Mouse (Mus musculus): ENCODE data around the gene Nipsnap3a. TPM values are rescaled to one million over a fixed set of nuclear protein-coding genes. Genes with fewer than 3 reads are reported as not detected.

Nipsnap3a gene
- not detected for total RNA-seq (2021)
- long read RNA-seq, experiment 1: 0 reads
- long read RNA-seq, experiment 2: 0 reads

DNA sequence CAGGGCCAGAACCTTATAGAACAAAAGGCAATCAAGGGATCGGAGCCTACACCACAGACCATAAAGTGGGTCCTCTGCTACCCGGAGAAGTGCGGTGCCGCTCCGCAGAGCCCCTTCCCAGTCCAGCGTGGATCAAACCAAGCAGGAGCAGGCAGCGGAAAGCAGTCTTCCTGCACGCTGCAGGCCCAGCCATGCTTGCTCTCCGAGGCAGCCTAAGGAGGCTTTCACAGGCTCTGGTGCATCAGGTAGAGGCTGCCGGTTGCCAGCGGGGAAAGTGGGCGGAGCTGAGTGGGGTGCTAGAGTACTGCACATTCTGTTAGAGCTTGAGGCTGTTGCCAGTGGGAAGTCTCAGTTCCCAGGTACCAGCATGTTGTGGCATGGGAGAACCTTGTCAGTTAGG lies at the start of gene Nipsnap3a:
Gene Nipsnap3a (plus strand): TSS at position 25 of the 400 bp plus-strand sequence.
- TF ChIP-seq CTCF (IDR thresholded peaks at IDR 0.05): no peak

DNA sequence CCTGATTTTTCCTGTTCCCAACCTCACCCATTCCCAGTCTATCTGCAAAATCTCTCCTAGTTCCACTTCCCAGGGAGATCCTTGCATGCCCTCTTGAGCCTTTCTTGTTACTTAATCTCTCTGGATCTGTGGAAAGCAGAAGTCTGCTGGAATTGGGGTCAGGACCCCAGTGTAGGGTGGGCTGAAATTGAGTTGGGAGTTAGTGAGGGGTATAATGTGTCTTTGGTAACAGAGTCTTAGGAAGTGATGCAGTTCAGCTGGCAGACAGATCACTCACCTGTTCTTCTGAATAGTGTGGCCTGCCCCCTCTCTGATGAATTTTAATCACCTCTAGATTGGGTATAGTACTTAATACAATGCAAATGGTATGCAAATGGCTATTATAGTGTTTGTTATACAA lies 42.4 kb upstream of the Nipsnap3a start:
- intact Hi-C loops (cut with DNase I): no loop called here
- Histone ChIP-seq H3K4me3 (no peak overlapping the region), H3K27ac (no peak overlapping the region)
- no peak for TF ChIP-seq CTCF (IDR thresholded peaks at IDR 0.05)
- DNase-seq: no peak

More for the DNA sequence above, at the start of gene Nipsnap3a:
- intact Hi-C loops (cut with DNase I): no loop called here
- H3K4me3 ChIP-seq: peak within 1 kb of the TSS; percentile 49
- no peak for DNase-seq
- H3K27ac ChIP-seq: no peak within 1 kb of the TSS

DNA sequence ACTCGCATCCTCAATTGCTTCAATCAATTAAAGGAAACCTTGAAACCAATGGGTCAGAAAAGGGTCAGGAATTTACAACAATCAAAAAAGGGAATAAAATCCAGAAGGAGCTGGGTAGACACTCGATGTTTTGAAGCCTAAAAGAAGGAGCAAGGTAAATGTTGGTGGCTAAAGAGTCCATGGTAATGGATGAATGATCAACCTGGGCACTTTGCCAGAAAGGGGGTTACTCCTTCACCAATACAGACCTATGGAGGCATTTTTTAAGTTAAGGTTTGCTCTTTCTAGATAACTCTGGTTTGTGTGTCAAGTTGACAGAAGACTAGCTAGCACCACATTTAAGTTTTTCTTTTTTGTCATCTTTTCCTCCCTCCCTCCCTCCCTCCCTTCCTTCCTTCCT lies 40.1 kb upstream of the Nipsnap3a start:
- no peak overlapping the region for H3K4me3 ChIP-seq
- intact Hi-C loops (cut with DNase I): no loop called here
- TF ChIP-seq CTCF (IDR thresholded peaks at IDR 0.05): no peak
- no peak for DNase-seq
- no peak overlapping the region for H3K27ac ChIP-seq

DNA sequence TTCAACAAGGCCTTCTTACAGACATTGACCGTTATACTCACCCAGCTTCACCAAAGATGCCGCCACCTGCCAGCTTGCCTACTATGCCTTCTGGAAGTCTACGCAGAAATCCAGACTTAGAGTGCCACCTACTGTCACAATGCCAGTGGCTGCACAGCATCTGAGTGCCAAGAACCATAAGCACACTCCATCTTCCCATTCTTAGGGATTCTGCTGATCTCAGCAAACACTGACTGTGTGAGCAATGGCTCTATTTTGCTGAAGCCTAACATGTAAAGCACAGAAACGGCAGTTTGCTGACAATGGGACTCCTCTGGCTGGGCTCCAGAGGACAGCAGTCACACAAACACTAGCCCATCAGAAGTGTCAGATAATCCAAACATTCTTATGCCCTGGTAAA lies 30.4 kb upstream of the Nipsnap3a start:
- no peak overlapping the region for H3K4me3 ChIP-seq
- intact Hi-C loops (cut with DNase I): no loop called here
- no peak overlapping the region for H3K27ac ChIP-seq
- DNase-seq: no peak
- no peak for TF ChIP-seq CTCF (IDR thresholded peaks at IDR 0.05)

DNA sequence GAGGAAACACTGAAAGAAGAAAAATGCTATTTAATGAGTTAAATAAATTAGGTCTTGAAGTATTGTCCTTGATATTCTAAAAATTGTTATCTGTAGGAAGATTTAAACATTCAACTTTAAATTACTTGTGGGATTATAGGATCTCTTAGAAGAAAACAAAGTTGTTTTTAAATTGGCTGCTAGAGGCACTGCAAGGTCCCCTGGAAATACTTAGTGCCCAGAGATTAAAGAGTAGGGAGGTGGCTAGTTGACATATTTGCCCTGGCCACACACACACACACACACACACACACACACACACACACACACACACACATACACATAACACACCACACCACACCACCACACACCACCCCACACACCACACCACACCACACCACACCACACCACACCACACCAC lies 24.8 kb upstream of the Nipsnap3a start, which contains the start of gene Olfr270:
Gene Olfr270 (plus strand): TSS at position 301 of the 400 bp plus-strand sequence.
- Histone ChIP-seq H3K27ac (no peak within 1 kb of the TSS), H3K4me3 (no peak within 1 kb of the TSS)
- TF ChIP-seq CTCF (IDR thresholded peaks at IDR 0.05): no peak
- DNase-seq: no peak
- intact Hi-C loops (cut with DNase I): no loop called here

DNA sequence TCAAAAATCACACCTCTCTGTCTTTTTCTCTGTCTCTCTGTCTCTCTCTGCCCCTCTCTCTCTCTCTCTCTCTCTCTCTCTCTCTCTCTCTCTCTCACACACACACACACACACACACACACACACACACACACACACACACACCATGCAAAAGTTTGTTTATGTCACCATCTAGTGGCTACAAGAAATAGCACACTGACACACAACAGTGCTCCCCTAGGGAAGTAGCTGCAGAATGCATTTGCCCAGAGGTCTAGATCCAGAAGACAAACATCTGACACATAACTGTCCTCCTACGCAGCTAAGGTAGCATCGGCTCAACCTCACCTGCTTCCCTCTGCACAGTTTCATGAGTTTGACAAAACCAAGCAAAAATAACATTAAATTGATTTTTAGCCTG lies 3.9 kb upstream of the Nipsnap3a start:
- peak; percentile 30; the same call in 1 of the 2 replicates for TF ChIP-seq CTCF (IDR thresholded peaks at IDR 0.05)
- Histone ChIP-seq H3K27ac (no peak overlapping the region), H3K4me3 (no peak overlapping the region)
- DNase-seq: no peak
- intact Hi-C loops (cut with DNase I): no loop called here

DNA sequence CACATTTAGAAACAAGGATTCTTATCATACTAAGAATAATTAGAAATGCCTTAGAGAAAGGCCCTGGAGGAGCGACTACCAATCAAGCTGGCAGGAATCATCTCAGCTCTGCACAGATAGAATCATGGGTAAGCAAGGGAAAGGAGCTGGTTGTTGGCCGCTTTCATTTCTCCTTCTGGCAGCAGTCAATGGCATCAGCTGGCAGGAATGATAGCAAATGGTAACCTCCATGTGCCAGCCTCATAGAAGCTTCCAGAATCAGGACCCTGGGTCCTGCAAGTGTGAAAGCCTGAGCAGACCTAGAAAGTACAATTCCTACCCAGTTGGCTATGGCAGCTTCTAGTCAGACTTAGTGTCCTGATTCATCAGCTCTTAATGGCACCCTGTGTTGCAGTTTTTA lies 2.8 kb upstream of the Nipsnap3a start:
- DNase-seq: no peak
- TF ChIP-seq CTCF (IDR thresholded peaks at IDR 0.05): no peak
- no peak overlapping the region for H3K27ac ChIP-seq
- intact Hi-C loops (cut with DNase I): no loop called here
- H3K4me3 ChIP-seq: no peak overlapping the region

DNA sequence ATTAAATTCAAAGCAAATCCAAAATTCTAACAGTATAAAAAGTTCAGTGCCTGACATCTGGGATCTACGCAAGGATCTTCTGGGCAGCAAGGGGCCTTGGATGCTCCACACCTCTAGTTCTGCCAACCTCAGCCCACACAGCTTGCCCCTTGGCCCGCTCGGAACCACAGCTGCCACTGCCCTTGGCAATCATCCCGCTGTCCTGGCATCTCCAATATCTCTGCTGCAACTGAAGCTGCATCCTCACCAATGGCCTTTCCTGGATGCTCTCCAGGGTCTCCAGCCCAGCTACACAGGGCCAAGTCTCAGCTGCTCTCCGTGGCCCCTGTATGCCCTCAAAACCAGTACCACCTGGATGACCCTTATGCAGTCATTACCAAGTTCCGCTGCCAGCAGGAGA lies 10.4 kb downstream of the Nipsnap3a start:
- Histone ChIP-seq H3K4me3 (no peak overlapping the region), H3K27ac (no peak overlapping the region)
- peak; percentile 76 for DNase-seq
- intact Hi-C loops (cut with DNase I): no loop called here
- TF ChIP-seq CTCF (IDR thresholded peaks at IDR 0.05): no peak

DNA sequence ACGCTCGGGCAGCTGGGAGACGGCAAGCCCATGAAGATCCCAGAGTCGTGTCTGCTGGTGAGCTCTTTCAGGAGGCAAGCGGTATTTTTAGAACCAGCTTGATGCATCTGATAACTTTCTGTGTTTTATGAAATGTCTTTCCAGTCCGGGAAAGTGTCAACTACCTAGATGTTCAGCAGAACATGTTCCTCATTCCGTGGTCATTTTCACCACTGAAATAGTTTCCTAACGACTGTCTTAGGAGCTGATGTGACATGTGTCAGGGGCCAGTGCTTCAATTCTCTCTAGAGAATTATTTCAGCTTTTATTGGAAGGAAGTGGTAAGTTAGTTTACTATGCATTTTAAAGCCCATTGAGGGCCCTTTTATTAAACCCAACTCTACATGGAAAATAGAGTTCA lies 11.1 kb downstream of the Nipsnap3a start:
- Histone ChIP-seq H3K27ac (no peak overlapping the region), H3K4me3 (no peak overlapping the region)
- TF ChIP-seq CTCF (IDR thresholded peaks at IDR 0.05): no peak
- DNase-seq: no peak
- intact Hi-C loops (cut with DNase I): no loop called here

DNA sequence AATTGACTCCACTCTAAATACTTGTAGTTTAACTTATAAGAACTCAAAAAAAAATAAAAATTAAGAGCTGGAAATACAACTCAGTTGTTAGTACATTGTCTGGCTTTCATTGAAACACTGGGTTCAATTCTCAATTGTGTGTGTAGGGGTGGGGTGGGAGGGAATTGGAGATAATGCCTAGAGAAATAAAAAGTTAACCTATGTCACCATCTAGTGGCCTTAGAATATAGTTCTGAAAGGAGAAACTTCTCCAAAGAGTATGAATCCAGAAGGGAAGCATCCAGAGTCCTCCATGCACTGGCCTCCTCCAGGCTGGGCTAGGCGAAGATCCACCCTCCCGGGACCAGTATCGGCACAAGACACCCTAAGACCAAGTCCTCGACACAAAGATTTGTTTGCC lies 20.1 kb downstream of the Nipsnap3a start:
- DNase-seq: no peak
- Histone ChIP-seq H3K27ac (no peak overlapping the region), H3K4me3 (no peak overlapping the region)
- TF ChIP-seq CTCF (IDR thresholded peaks at IDR 0.05): peak; percentile 31
- intact Hi-C loops (cut with DNase I): no loop called here

DNA sequence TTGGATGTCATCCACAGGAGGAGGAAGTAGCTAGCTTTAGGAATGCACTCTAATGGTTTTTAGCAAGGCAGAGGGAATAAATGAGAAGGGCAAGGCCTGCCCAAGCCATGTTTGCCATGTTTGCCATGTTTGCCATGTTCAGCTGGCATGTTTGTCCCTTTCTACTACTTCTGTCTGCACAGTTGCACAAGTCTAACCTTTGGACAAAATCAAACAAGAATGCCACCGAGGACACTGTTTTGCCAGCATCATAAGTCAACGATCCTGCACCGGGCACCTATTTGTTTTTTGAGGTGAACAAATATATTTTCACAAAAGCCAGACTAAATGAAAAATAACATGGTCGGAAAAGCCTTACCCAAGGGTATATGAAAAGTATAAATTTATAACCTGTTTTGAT lies 20.8 kb downstream of the Nipsnap3a start:
- no peak for TF ChIP-seq CTCF (IDR thresholded peaks at IDR 0.05)
- no peak overlapping the region for H3K4me3 ChIP-seq
- intact Hi-C loops (cut with DNase I): no loop called here
- H3K27ac ChIP-seq: no peak overlapping the region
- no peak for DNase-seq

DNA sequence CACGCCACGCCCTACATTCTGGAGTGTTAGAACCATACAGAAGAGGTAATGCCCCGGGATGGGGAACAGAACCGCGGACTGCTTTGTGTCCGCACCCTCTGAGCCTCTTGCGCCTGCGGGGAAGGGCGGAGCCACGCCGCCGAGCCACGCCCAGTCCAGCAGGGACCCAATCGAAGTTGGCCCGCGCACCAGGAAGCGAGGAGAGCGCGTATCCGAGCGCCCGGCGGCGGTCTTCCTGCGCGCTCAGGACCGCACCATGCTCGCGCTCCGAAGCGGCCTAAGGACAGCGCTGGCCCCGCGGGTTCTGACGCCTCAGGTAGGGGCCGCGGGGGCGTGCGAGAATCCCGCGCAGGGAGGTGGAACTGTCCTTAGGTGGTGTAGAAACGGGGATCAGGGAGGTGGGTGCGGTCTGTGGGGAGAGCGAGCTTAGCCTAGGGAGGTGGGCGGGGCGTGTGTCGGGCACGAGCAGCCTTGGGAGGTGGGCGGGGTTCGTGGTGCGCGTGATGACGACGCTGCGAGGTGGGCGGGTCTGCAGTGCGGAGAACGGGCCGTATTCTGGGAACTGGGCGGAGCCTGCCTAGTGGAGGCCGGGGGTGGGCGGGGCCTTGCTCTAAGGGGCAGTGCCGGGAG lies 22.8 kb downstream of the Nipsnap3a start, which contains the start of gene Nipsnap3b:
Gene Nipsnap3b (plus strand): TSS at position 149 of the 630 bp plus-strand sequence.
- H3K27ac ChIP-seq: peak within 1 kb of the TSS; percentile 85
- H3K4me3 ChIP-seq: peak within 1 kb of the TSS; percentile 94
- no peak for TF ChIP-seq CTCF (IDR thresholded peaks at IDR 0.05)
- peak; percentile 98 for DNase-seq
- intact Hi-C loops (cut with DNase I): no loop called here

DNA sequence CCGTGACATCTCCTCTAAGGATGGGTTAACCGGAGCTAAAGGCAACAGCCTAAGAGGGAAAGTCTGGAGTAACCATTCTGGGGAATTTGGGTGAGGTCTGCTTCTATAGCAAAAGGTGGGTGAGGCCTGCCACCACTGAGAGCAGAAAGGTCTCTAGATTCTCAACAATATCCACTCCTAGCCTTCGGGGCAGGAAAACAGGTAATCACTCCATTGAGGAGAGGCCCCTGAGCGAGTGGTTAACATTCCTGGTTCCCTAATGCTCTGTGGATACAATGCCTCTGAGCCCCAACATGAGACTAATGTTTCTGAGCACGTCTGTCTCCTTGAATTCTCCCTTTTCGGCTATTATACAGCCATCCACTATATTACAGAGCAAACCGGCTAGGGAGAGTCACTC lies 25.3 kb downstream of the Nipsnap3a start:
- H3K27ac ChIP-seq: no peak overlapping the region
- TF ChIP-seq CTCF (IDR thresholded peaks at IDR 0.05): no peak
- H3K4me3 ChIP-seq: no peak overlapping the region
- no peak for DNase-seq
- intact Hi-C loops (cut with DNase I): no loop called here

DNA sequence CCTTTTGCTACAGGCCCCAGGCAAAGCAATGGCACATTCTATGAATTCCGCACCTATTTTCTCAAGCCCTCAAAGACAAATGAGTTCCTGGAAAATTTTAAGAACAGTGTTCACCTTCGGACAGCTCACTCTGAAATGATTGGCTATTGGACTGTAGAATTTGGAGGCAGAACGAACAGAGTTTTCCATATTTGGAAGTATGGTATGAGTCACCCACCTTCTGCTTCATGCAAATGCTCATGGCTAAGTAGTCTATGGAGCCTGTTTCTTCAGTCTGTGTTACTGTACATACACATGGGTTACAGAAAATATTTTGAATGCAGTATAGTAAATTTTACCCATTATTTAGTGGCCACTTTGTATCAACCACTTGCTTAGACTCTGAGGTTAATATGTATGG lies 26.0 kb downstream of the Nipsnap3a start:
- DNase-seq: no peak
- H3K27ac ChIP-seq: no peak overlapping the region
- no peak for TF ChIP-seq CTCF (IDR thresholded peaks at IDR 0.05)
- intact Hi-C loops (cut with DNase I): no loop called here
- no peak overlapping the region for H3K4me3 ChIP-seq

Measured in gastrocnemius, adult 2 months (tissue).